Mouse (Mus musculus) spleen, embryonic (tissue): ENCODE data around the gene Mtch1.

Experiments
- CTCF ChIA-PET: fragments of 350-600 bp; sonication (Branson Sonifier 250); formaldehyde crosslinking; loops from one replicate; lab custom pipeline; 2022; lab: Charles Lee

The Mtch1 gene

GRCm38 (mm10) chr17:29339170-29339768 is 8.5 kb downstream of the Mtch1 start:
- CTCF ChIA-PET, result interaction anchor here (0.8 kb wide), 1 partner anchor 46 kb away, joined by 3 read pairs; no protein-coding TSS in a partner anchor

- CTCF ChIA-PET, result no interaction called here
These were observed 9.5 kb downstream of the Mtch1 start for GRCm38 (mm10) chr17:29337979-29338823.

GRCm38 (mm10) chr17:29336266-29336990 is 11.3 kb downstream of the Mtch1 start:
- CTCF ChIA-PET, result no interaction called here

DNA sequence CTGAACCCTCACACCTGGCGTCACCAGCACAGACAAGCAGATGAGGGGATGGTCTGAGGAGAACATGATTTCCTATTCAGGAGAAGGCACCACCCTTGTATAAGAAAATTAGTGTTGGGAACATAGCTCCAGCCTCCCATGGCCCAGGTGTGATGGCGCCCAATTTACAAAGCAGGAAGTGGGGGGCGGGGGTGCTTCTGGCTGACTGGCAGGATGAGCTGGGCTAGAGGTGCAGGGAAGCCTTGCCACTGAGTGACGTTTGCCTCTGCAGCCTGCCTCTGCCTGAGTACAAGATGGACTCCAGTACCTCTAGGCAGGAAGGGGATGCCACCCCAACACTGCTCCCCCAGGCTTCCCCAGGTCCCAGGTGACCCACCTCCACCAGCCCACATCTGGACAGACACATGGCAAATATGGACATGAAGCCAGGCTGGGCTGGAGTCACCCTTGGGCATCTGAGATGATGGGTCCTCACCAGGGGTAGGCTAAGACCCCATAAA is 15.5 kb downstream of the Mtch1 start:
- CTCF ChIA-PET, result no interaction called here

GRCm38 (mm10) chr17:29330671-29331410 is 16.9 kb downstream of the Mtch1 start:
- CTCF ChIA-PET, result no interaction called here

GRCm38 (mm10) chr17:29330221-29330620 is 17.5 kb downstream of the Mtch1 start:
- CTCF ChIA-PET, result interaction anchor here (0.6 kb wide), 1 partner anchor 225 kb away, joined by 3 read pairs; no protein-coding TSS in a partner anchor

DNA sequence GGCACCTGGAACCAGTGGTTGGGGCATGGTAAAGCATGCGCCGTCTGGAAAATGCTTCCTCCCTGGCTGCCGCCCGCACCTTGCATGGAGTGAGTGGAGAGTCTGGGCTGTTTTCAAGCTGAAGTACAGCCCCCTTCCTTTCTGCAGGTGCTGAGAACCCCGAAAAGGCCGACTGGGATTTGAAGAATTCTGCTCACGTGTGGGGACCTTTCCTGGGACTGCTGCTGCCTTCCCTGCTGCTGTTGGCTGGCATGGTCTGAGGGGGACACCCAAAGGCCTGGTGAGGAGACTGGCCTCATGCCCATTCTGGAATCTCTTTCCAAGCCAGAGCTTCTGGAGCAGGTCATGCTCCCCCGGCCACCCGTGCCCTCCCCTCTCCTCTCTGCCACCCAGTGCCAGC is 20.0 kb downstream of the Mtch1 start:
- CTCF ChIA-PET, result no interaction called here

DNA sequence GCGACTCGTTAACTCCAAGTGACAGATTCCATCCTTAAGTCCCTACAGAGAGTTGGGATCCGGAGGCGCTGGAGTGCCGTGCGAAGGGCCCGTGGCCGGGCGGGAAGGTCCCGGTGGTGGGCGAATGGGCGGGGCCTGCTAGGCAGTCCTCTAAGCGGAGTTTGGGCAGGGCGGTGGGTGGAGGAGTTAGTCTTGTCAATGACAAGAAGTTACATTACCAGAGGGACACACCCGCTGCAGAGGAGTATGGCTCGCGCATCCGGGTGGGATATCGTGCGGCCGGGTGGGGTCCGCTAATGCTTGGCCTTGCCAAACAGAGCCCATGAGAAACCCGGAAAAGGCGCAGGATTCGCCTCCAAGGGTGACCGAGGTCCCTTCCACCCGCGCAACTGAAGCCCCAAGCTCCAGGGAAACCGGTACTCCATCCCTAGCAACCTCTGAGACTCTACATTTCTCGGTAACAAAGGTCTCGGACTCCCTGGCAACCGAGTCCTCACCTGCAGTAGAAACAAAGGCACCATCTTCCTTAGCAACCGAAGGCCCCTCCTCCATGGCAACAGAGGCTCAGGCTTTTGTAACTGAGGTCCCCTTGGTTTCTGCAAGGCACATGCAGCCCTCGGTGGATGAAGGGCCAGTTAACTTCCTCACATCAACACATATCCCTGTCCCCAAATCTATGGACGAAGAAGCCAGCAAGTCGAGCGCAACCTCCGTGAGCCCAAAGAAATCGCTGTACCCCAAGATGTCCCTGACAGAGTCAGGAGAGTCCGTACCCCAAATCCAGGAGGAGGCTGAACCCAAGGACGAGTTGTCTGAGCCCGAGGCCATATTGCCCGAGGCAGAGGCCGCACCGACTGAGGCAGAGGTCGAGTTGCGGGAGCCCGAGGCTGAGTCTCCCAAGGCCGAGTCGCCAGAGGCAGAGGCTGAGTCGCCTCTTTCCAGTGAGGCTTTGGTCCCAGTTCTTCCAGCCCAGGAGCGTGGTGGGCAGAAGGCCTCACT is 20.9 kb downstream of the Mtch1 start:
- CTCF ChIA-PET, result no interaction called here

- CTCF ChIA-PET, result no interaction called here
These were observed 21.9 kb downstream of the Mtch1 start for GRCm38 (mm10) chr17:29325831-29326230.

GRCm38 (mm10) chr17:29323625-29324024 is 24.1 kb downstream of the Mtch1 start:
- CTCF ChIA-PET, result no interaction called here

DNA sequence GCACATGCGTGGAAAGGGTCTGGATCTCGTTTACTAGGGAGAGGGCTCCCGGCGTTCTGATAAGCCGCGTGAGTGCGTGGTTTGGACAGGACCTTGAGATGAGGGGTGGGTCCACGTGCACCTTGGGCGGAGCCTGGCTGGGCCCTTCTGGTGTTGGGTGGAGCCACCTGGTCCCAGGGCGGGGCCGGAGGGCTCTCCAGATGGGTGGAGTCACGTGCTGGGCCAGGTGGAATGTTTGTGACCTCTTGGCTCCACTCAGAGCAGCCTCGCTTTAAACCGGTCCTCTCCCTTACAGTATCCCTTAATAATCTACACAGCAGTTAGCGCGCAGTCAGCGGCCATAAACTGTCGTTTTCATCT is 25.2 kb downstream of the Mtch1 start:
- CTCF ChIA-PET, result no interaction called here

- CTCF ChIA-PET, result no interaction called here
These were observed 25.8 kb downstream of the Mtch1 start for GRCm38 (mm10) chr17:29321765-29322602.

GRCm38 (mm10) chr17:29319881-29320639 is 27.7 kb downstream of the Mtch1 start:
- CTCF ChIA-PET, result no interaction called here

- CTCF ChIA-PET, result no interaction called here
These were observed 28.3 kb downstream of the Mtch1 start for GRCm38 (mm10) chr17:29319476-29319875.

GRCm38 (mm10) chr17:29318731-29319250 is 28.9 kb downstream of the Mtch1 start:
- CTCF ChIA-PET, result no interaction called here

- CTCF ChIA-PET, result interaction anchor here (0.6 to 0.7 kb wide), 2 partner anchors 387 to 508 kb away, joined by 4 to 5 read pairs; no protein-coding TSS in a partner anchor
These were observed 30.4 kb downstream of the Mtch1 start, which contains the start of gene Pi16 for GRCm38 (mm10) chr17:29317380-29317779. Pi16 (plus strand) TSS chr17:29317680.

DNA sequence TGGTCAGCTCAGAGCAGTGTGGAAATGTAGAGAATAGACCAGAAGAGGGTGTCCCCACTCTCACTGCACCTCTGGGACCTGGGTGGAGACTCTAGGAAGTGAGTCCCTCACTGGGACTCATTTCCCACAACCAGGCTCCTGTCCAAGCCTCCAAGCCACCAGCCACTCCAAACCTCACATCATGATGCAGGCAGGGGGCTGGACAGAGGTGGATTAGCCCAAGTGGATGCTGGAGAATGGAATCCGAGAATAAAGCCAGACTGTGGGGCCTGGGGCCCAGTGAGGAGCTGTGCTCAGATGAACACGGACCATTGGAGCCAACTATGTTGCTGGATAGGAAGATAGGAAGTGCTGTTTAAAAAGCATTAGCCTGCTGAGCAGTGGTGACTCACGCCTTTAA is 30.8 kb downstream of the Mtch1 start:
- CTCF ChIA-PET, result no interaction called here
